Mouse (Mus musculus) ES-Bruce4 (cell line): Measurements from ENCODE around the gene Scrn1. TPM values are rescaled to one million over a fixed set of nuclear protein-coding genes. Genes with fewer than 3 reads are reported as not detected.

ENCODE experiments used
- H3K27ac ChIP-seq: 2 replicates; pipeline ENCODE4 v1.5.1; 2012; ENCODE audit warnings: low read length, inconsistent platforms; ENCODE audit not compliant: insufficient read depth
- H3K27me3 ChIP-seq: 2 replicates; pipeline ENCODE4 v1.6.1; 2012; ENCODE audit warnings: mild to moderate bottlenecking, low read length, inconsistent platforms; ENCODE audit not compliant: control insufficient read depth, poor library complexity, insufficient read depth, severe bottlenecking
- H3K36me3 ChIP-seq: 2 replicates; pipeline ENCODE4 v1.6.1; 2012; ENCODE audit warnings: inconsistent platforms, mild to moderate bottlenecking, low read length, moderate library complexity; ENCODE audit not compliant: control insufficient read depth, poor library complexity, insufficient read depth, severe bottlenecking
- H3K4me1 ChIP-seq: one replicate; pipeline ENCODE4 v1.8.1; 2011; ENCODE audit warnings: low read length; ENCODE audit not compliant: control insufficient read depth, insufficient read depth
- H3K4me3 ChIP-seq: 2 replicates; pipeline ENCODE4 v1.5.1; 2011; ENCODE audit warnings: low read depth, mild to moderate bottlenecking, low read length
- H3K9ac ChIP-seq: 2 replicates; pipeline ENCODE4 v1.6.1; 2012; ENCODE audit warnings: low read depth, mild to moderate bottlenecking, inconsistent platforms; ENCODE audit not compliant: poor library complexity, severe bottlenecking
- H3K9me3 ChIP-seq: replicated peaks from 2 replicates; pipeline ENCODE4 v1.6.1; 2012; ENCODE audit warnings: mild to moderate bottlenecking, low read length, inconsistent platforms; ENCODE audit not compliant: control insufficient read depth, poor library complexity, insufficient read depth, severe bottlenecking
- CTCF ChIP-seq: IDR thresholded peaks from one replicate; pipeline ENCODE4 v1.8.1; 2011; ENCODE audit warnings: low read depth, low read length
- EP300 ChIP-seq: IDR thresholded peaks from 2 replicates; pipeline ENCODE4 v1.6.1; 2011; ENCODE audit warnings: low read depth, low read length; ENCODE audit not compliant: insufficient read depth
- POLR2A ChIP-seq: IDR thresholded peaks from one replicate; pipeline ENCODE4 v1.8.1; 2011; ENCODE audit warnings: low read length; ENCODE audit not compliant: insufficient read depth
- polyA plus RNA-seq: library from polyadenylated mRNA; stranded (reverse); fragments of >200 nt; gene quantifications from 2 replicates; pipeline ENCODE4 v1.2.4, GENCODE M21; 2011; ENCODE audit warnings: low read depth; ENCODE audit not compliant: missing spikeins, insufficient read depth, insufficient read length

Gene Scrn1
- polyA plus RNA-seq, 1 experiment = 8.2 TPM

GRCm38 (mm10) chr6:54530182-54530581 lies 36.1 kb downstream of the Scrn1 start:
- H3K9ac ChIP-seq = no peak overlapping the region
- H3K36me3 ChIP-seq = no peaks in the 10 kb centered on the region
- H3K9me3 ChIP-seq = no peaks in the 10 kb centered on the region
- H3K4me1 ChIP-seq = no peaks in the 10 kb centered on the region
- no peak overlapping the region for H3K27ac ChIP-seq
- no peaks in the 10 kb centered on the region for H3K27me3 ChIP-seq
- no peak overlapping the region for H3K4me3 ChIP-seq
- TF ChIP-seq CTCF (no peak), POLR2A (no peak), EP300 (no peak)

GRCm38 (mm10) chr6:54528666-54529065 lies 37.6 kb downstream of the Scrn1 start:
- no peak overlapping the region for H3K27ac ChIP-seq
- H3K36me3 ChIP-seq = no peaks in the 10 kb centered on the region
- no peaks in the 10 kb centered on the region for H3K4me1 ChIP-seq
- TF ChIP-seq CTCF (no peak), POLR2A (no peak)
- H3K27me3 ChIP-seq = no peaks in the 10 kb centered on the region
- no peaks in the 10 kb centered on the region for H3K9me3 ChIP-seq
- H3K4me3 ChIP-seq = no peak overlapping the region
- H3K9ac ChIP-seq = no peak overlapping the region

- Histone ChIP-seq H3K36me3 (no peaks in the 10 kb centered on the region), H3K27me3 (no peaks in the 10 kb centered on the region), H3K4me1 (no peaks in the 10 kb centered on the region), H3K9ac (no peak overlapping the region), H3K27ac (no peak overlapping the region), H3K9me3 (no peaks in the 10 kb centered on the region), H3K4me3 (no peak overlapping the region)
- TF ChIP-seq CTCF (no peak), EP300 (no peak)
Measured at GRCm38 (mm10) chr6:54518758-54519157, 47.5 kb downstream of the Scrn1 start.

GRCm38 (mm10) chr6:54516512-54517134 lies 49.7 kb downstream of the Scrn1 start:
- Histone ChIP-seq H3K36me3 (no peaks in the 10 kb centered on the region), H3K4me1 (no peaks in the 10 kb centered on the region), H3K27ac (no peak overlapping the region), H3K27me3 (no peaks in the 10 kb centered on the region), H3K4me3 (no peak overlapping the region), H3K9me3 (no peaks in the 10 kb centered on the region), H3K9ac (no peak overlapping the region)
- TF ChIP-seq EP300 (no peak), CTCF (no peak), POLR2A (no peak)

- Histone ChIP-seq H3K27ac (no peak overlapping the region), H3K4me3 (no peak overlapping the region), H3K4me1 (no peaks in the 10 kb centered on the region), H3K9ac (no peak overlapping the region), H3K27me3 (no peaks in the 10 kb centered on the region), H3K9me3 (no peaks in the 10 kb centered on the region), H3K36me3 (no peaks in the 10 kb centered on the region)
- no peak for TF ChIP-seq POLR2A
- no peak for TF ChIP-seq EP300
- no peak for TF ChIP-seq CTCF
Measured at GRCm38 (mm10) chr6:54512256-54512655, 54.0 kb downstream of the Scrn1 start.

GRCm38 (mm10) chr6:54509264-54509663 lies 57.0 kb downstream of the Scrn1 start:
- no peaks in the 10 kb centered on the region for H3K4me1 ChIP-seq
- TF ChIP-seq EP300 (no peak), POLR2A (no peak), CTCF (no peak)
- no peak overlapping the region for H3K27ac ChIP-seq
- H3K9ac ChIP-seq = no peak overlapping the region
- no peaks in the 10 kb centered on the region for H3K9me3 ChIP-seq
- no peaks in the 10 kb centered on the region for H3K36me3 ChIP-seq
- H3K27me3 ChIP-seq = no peaks in the 10 kb centered on the region
- no peak overlapping the region for H3K4me3 ChIP-seq
